Mouse (Mus musculus) heart, embryonic 13.5 days (tissue): ENCODE data around the gene Ptpn7. TPM values are rescaled to one million over a fixed set of nuclear protein-coding genes. Genes with fewer than 3 reads are reported as not detected.

Source experiments
- ATAC-seq: fragments of 200-750 bp; cut with Nextera tagmentation; 2 replicates; pipeline ENCODE4 v1.8.0; 2017; ENCODE audit warnings: moderate TSS enrichment; ENCODE audit not compliant: insufficient number of reproducible peaks, low FRiP score, low TSS enrichment; ENCODE audit errors: extremely low read depth
- H3K27ac ChIP-seq: fragments of 300-500 bp; sonication (generic); replicated peaks from 2 replicates; pipeline ENCODE4 v1.5.1; 2015; ENCODE audit warnings: moderate library complexity, mild to moderate bottlenecking, inconsistent platforms
- H3K27me3 ChIP-seq: fragments of 300-500 bp; sonication (generic); replicated peaks from 2 replicates; pipeline ENCODE4 v1.6.1; 2015; ENCODE audit warnings: mild to moderate bottlenecking, inconsistent platforms
- H3K36me3 ChIP-seq: fragments of 300-500 bp; sonication (generic); 2 replicates; pipeline ENCODE4 v1.6.1; 2015; ENCODE audit warnings: mild to moderate bottlenecking, inconsistent platforms
- H3K4me1 ChIP-seq: fragments of 300-500 bp; sonication (generic); 2 replicates; pipeline ENCODE4 v1.6.1; 2015; ENCODE audit warnings: inconsistent platforms
- H3K4me2 ChIP-seq: fragments of 300-500 bp; sonication (generic); 2 replicates; pipeline ENCODE4 v1.6.1; 2015; ENCODE audit warnings: inconsistent platforms, mild to moderate bottlenecking, moderate library complexity
- H3K4me3 ChIP-seq: fragments of 300-500 bp; sonication (generic); 2 replicates; pipeline ENCODE4 v1.5.1; 2015; ENCODE audit warnings: moderate library complexity, mild to moderate bottlenecking, inconsistent platforms
- H3K9ac ChIP-seq: fragments of 300-500 bp; sonication (generic); 2 replicates; pipeline ENCODE4 v1.6.1; 2015; ENCODE audit warnings: inconsistent platforms, mild to moderate bottlenecking, moderate library complexity
- H3K9me3 ChIP-seq: fragments of 300-500 bp; sonication (generic); 2 replicates; pipeline ENCODE4 v1.6.1; 2016; ENCODE audit warnings: inconsistent platforms
- WGBS: fragments of 180-500 bp; shearing (Covaris S2); methylation state at CpG from one replicate; pipeline ENCODE4 v1.1.7; 2015; ENCODE audit warnings: mixed read lengths; 5-methylcytosine and 5-hydroxymethylcytosine counted together
- polyA plus RNA-seq: library from polyadenylated mRNA; unstranded; fragments of >200 nt; fragmentation: Nextera tagmentation; extraction: Ambion mirVana; gene quantifications from 2 replicates; pipeline ENCODE4 v1.2.1, GENCODE M21; 2015

The Ptpn7 gene
- polyA plus RNA-seq, 1 experiment from 2014 or later, result 1.2 TPM

DNA sequence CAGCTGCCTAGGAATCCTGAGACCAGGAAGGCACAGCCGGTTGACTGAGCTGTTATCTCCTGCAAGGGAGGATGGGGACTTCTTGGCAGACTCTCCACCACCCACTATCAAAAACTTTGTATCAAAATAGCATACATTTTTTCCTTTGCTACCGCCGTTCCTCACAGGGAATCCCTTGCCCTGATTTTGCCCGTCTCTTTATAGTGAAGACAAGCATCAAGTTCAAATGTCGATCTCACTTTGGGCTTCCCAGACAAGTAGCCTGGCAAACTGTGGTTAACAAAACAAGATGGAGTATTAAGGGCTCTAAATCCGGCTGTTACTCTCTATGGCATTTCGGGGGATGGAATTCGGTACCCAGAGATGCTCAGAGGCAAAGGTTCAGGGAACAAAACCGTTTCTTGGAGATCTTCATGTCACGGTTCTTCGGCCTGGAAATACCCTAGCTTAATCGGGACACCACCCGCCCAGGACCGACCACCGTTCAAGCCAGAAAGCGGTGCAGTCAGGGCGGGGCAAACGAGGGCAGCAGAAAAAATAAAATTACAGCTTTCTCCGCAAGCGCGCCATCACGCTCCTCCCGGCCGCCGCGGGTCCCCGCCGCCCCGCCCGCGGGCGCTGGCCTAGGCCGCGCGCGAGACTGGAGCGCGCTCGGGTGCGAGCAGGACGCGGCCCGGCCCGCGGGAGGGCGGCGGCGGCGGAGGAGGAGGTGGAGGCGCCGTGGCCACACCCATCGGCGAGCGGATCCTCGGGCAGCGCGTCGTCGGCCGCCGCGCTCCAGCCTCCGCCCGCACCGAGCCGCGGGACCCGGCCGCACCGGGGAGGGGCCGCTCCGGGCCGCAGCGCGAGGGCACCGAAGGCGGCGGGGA is 13.8 kb downstream of the Ptpn7 start, which contains the start of gene Arl8a:
Gene Arl8a (plus strand): TSS at position 748 of the 869 bp plus-strand sequence.
- WGBS, result under 1% methylated on average over 70 of the region's 78 CpGs
- Histone ChIP-seq H3K27me3 (peaks cover 55% of the 10 kb centered on the region), H3K4me1 (peaks cover 26% of the 10 kb centered on the region), H3K36me3 (peaks cover 4% of the 10 kb centered on the region), H3K27ac (peak within 1 kb of the TSS; percentile 77), H3K4me2 (peak within 1 kb of the TSS; percentile 83), H3K9me3 (no peaks in the 10 kb centered on the region), H3K4me3 (peak within 1 kb of the TSS; percentile 80), H3K9ac (peak within 1 kb of the TSS; percentile 90)
- peak; percentile 59; the same call in 1 of the 2 replicates for ATAC-seq

- WGBS, result under 1% methylated on average over 69 of the region's 69 CpGs
- peak overlapping the region; percentile 80 for H3K4me3 ChIP-seq
- ATAC-seq, result peak; percentile 38; the same call in 1 of the 2 replicates
- peak overlapping the region; percentile 77 for H3K27ac ChIP-seq
- peaks cover 26% of the 10 kb centered on the region for H3K4me1 ChIP-seq
- H3K4me2 ChIP-seq, result peak overlapping the region; percentile 83
- H3K27me3 ChIP-seq, result peaks cover 57% of the 10 kb centered on the region
- no peaks in the 10 kb centered on the region for H3K9me3 ChIP-seq
- H3K36me3 ChIP-seq, result peaks cover 12% of the 10 kb centered on the region
- peak overlapping the region; percentile 90 for H3K9ac ChIP-seq
Measured at GRCm38 (mm10) chr1:135146946-135147701, 14.6 kb downstream of the Ptpn7 start.

GRCm38 (mm10) chr1:135147702-135148058 is 15.2 kb downstream of the Ptpn7 start:
- H3K9ac ChIP-seq, result peak overlapping the region; percentile 90
- peaks cover 57% of the 10 kb centered on the region for H3K27me3 ChIP-seq
- peaks cover 26% of the 10 kb centered on the region for H3K4me1 ChIP-seq
- H3K9me3 ChIP-seq, result no peaks in the 10 kb centered on the region
- peak overlapping the region; percentile 83 for H3K4me2 ChIP-seq
- peak overlapping the region; percentile 77; the same call in 1 of the 2 replicates for H3K27ac ChIP-seq
- WGBS, result 8% methylated on average over 7 of the region's 7 CpGs
- no peak for ATAC-seq
- peak overlapping the region; percentile 80 for H3K4me3 ChIP-seq
- H3K36me3 ChIP-seq, result peaks cover 18% of the 10 kb centered on the region

DNA sequence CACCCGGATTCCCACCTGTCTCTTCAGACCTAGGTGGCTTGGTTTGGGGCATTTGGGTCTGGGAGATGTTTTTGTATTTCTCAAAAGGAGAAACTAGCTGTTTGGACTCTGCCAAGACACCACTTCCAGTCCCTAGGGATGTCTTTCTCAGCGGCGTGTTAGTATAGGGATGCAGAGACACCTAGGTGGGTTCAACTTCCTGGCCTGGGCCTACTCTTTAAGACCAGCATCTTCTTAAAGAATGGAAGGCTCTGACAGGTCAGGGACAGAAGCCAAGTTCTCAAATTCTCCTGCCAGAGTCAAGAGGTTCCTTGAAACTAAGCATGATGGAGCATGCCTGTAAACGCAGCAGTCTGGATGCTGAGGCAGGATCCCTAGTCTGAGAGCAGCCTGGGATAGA is 16.0 kb downstream of the Ptpn7 start:
- H3K4me3 ChIP-seq, result peak overlapping the region; percentile 80
- no peak overlapping the region for H3K27ac ChIP-seq
- no peak overlapping the region for H3K9ac ChIP-seq
- no peaks in the 10 kb centered on the region for H3K9me3 ChIP-seq
- 75% methylated on average over 4 of the region's 4 CpGs for WGBS
- peaks cover 57% of the 10 kb centered on the region for H3K27me3 ChIP-seq
- H3K4me1 ChIP-seq, result peaks cover 26% of the 10 kb centered on the region
- H3K36me3 ChIP-seq, result peaks cover 19% of the 10 kb centered on the region
- H3K4me2 ChIP-seq, result peak overlapping the region; percentile 83
- ATAC-seq, result no peak

- ATAC-seq, result no peak
- 75% methylated on average over 5 of the region's 5 CpGs for WGBS
- peaks cover 57% of the 10 kb centered on the region for H3K27me3 ChIP-seq
- H3K36me3 ChIP-seq, result peaks cover 19% of the 10 kb centered on the region
- no peak overlapping the region for H3K4me3 ChIP-seq
- H3K9ac ChIP-seq, result peak overlapping the region; percentile 28; the same call in 1 of the 2 replicates
- H3K9me3 ChIP-seq, result no peaks in the 10 kb centered on the region
- peak overlapping the region; percentile 83; the same call in 1 of the 2 replicates for H3K4me2 ChIP-seq
- peaks cover 28% of the 10 kb centered on the region for H3K4me1 ChIP-seq
- H3K27ac ChIP-seq, result no peak overlapping the region
Measured at GRCm38 (mm10) chr1:135148996-135149395, 16.5 kb downstream of the Ptpn7 start.

- Histone ChIP-seq H3K4me1 (peaks cover 43% of the 10 kb centered on the region), H3K27me3 (peaks cover 59% of the 10 kb centered on the region), H3K36me3 (peaks cover 39% of the 10 kb centered on the region), H3K4me3 (peak overlapping the region; percentile 36), H3K27ac (peak overlapping the region; percentile 53; the same call in 1 of the 2 replicates), H3K9me3 (no peaks in the 10 kb centered on the region), H3K9ac (peak overlapping the region; percentile 69), H3K4me2 (peak overlapping the region; percentile 61)
- ATAC-seq, result no peak
- WGBS, result 24% methylated on average over 13 of the region's 13 CpGs
Measured at GRCm38 (mm10) chr1:135154011-135154410, 21.5 kb downstream of the Ptpn7 start.

DNA sequence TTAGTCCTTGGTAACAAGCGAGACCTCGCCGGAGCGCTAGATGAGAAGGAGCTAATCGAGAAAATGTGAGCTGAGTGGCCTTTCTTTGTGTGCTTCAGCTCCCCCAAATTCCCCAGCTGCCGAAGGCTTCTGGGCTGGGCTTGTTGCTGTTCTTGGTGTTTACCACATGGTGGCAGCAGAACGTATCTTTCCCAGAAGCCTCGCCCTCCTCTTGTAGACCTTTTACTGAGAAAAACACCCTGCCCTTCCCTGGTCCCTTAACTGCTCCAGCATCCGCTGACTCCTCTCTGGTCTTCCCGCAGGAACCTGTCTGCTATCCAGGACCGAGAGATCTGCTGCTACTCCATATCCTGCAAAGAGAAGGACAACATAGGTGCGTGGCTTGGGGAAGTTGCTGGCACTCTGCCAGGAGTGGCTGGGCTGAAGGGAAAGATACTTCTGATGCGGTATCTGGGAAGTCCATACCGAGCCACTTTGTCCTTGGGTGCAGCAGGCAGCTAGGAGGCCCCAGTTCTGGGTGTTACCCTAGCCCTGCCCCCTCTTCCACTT is 22.0 kb downstream of the Ptpn7 start:
- peak overlapping the region; percentile 61 for H3K4me2 ChIP-seq
- H3K4me3 ChIP-seq, result peak overlapping the region; percentile 36
- H3K27me3 ChIP-seq, result peaks cover 62% of the 10 kb centered on the region
- WGBS, result under 1% methylated on average over 14 of the region's 14 CpGs
- no peak for ATAC-seq
- H3K4me1 ChIP-seq, result peaks cover 41% of the 10 kb centered on the region
- H3K9ac ChIP-seq, result peak overlapping the region; percentile 69
- peaks cover 39% of the 10 kb centered on the region for H3K36me3 ChIP-seq
- peak overlapping the region; percentile 81 for H3K27ac ChIP-seq
- no peaks in the 10 kb centered on the region for H3K9me3 ChIP-seq

GRCm38 (mm10) chr1:135156300-135156699 is 23.8 kb downstream of the Ptpn7 start:
- Histone ChIP-seq H3K36me3 (peaks cover 35% of the 10 kb centered on the region), H3K4me1 (peaks cover 41% of the 10 kb centered on the region), H3K27ac (no peak overlapping the region), H3K9me3 (no peaks in the 10 kb centered on the region), H3K4me3 (no peak overlapping the region), H3K4me2 (no peak overlapping the region), H3K9ac (no peak overlapping the region), H3K27me3 (peaks cover 70% of the 10 kb centered on the region)
- peak; percentile 77 for ATAC-seq
- WGBS, result 53% methylated on average over 6 of the region's 6 CpGs

- Histone ChIP-seq H3K4me1 (peaks cover 41% of the 10 kb centered on the region), H3K9ac (no peak overlapping the region), H3K36me3 (peaks cover 20% of the 10 kb centered on the region), H3K27ac (no peak overlapping the region), H3K4me2 (no peak overlapping the region), H3K9me3 (no peaks in the 10 kb centered on the region), H3K4me3 (no peak overlapping the region), H3K27me3 (peaks cover 70% of the 10 kb centered on the region)
- 61% methylated on average over 5 of the region's 5 CpGs for WGBS
- no peak for ATAC-seq
Measured at GRCm38 (mm10) chr1:135158633-135159032, 26.1 kb downstream of the Ptpn7 start.

DNA sequence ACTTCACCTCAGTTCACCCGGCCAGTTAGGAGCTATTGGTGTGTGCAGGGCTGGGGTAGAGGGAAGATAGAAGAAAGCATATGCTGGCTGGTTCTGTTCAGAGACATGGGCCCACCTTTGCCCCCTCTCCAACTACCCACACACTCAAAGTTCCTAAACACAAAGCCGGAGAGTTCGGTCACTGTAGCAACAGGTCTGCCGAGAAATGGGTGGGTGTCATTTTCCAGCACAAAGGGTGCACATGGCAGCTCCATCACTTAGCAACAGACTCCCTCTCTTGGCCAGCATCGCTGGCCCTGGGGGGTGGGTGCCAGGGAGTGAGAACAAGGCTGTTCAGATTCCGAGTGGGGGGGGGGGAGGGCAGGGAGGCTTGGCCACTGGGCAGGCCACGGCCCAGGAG is 26.6 kb downstream of the Ptpn7 start:
- WGBS, result 71% methylated on average over 7 of the region's 7 CpGs
- no peak overlapping the region for H3K9ac ChIP-seq
- peaks cover 20% of the 10 kb centered on the region for H3K36me3 ChIP-seq
- peaks cover 70% of the 10 kb centered on the region for H3K27me3 ChIP-seq
- no peak overlapping the region for H3K4me3 ChIP-seq
- no peaks in the 10 kb centered on the region for H3K9me3 ChIP-seq
- H3K4me2 ChIP-seq, result no peak overlapping the region
- no peak overlapping the region for H3K27ac ChIP-seq
- no peak for ATAC-seq
- peaks cover 38% of the 10 kb centered on the region for H3K4me1 ChIP-seq

DNA sequence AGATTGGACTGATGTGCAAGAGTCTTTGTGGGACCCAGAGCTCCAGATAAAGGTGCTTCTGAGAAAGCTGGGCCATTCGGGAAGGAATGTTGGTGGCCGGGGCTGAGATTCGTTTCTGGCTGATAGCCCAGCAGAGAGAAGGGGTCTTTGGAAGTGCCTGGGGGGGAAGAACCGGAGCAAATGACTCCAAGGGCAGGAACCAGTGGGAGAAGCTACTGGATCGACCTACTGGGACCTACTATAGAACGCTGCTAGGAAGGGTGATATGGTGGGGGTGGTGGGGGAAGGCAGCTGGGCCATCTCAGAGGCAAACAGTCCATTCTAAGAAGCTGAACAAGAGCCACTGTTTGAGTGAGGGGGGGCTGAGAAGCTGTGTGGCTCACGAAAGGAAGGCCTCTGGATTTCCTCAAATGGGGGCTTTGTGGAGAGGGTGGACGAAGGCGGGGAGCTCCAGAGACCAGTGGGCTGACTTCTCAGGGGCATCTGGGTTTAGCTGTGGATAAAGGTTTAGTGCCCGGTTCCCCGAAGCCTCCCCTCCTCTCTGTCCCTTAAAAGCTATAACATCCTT is 27.1 kb downstream of the Ptpn7 start:
- Histone ChIP-seq H3K36me3 (peaks cover 20% of the 10 kb centered on the region), H3K4me1 (peaks cover 33% of the 10 kb centered on the region), H3K27ac (no peak overlapping the region), H3K4me2 (no peak overlapping the region), H3K9me3 (no peaks in the 10 kb centered on the region), H3K27me3 (peaks cover 75% of the 10 kb centered on the region), H3K4me3 (no peak overlapping the region), H3K9ac (no peak overlapping the region)
- ATAC-seq, result no peak
- 72% methylated on average over 11 of the region's 11 CpGs for WGBS
